25 mouse cellular contexts compared by ENCODE assay signal in genomic region chr8:92472817-92473216, GRCm38 (mm10).
A peak's percentile ranks its signal among the peaks of the same experiment; 100 is the strongest.
DNase-seq lines count a peak whose midpoint lies in the region; ATAC-seq lines count a peak whose summit lies in the region.
"Had no signal": no experiment of that assay in that cellular context is flagged by ENCODE, and none has a peak within 500 bp of the region (broad histone marks: within the 10 kb centered on the region; RNA-seq: fewer than 3 reads in every experiment).

No protein-coding gene starts in this region.

- H3K36me3 ChIP-seq in kidney, embryonic 15.5 days = no peaks in the 10 kb centered on the region
- H3K36me3 ChIP-seq: G1E; limb, embryonic 10.5 days; limb, embryonic 15.5 days; liver, embryonic 15.5 days had no signal

- no peak; the same call in 1 of the 2 replicates for ATAC-seq in kidney, embryonic 15.5 days (replicated peaks; ENCODE audit: low FRiP score)
- ATAC-seq in CD4-positive, CD25-positive, alpha-beta regulatory T cell, adult 4 months = no peak
- ATAC-seq: midbrain, embryonic 16.5 days had no signal

- H3K4me1 ChIP-seq in kidney, embryonic 15.5 days = peaks cover 5% of the 10 kb centered on the region; the same call in 1 of the 2 replicates
- H3K4me1 ChIP-seq: liver, embryonic 15.5 days had no signal

- no peak overlapping the region for H3K4me2 ChIP-seq in kidney, embryonic 15.5 days
- H3K4me2 ChIP-seq: forebrain, embryonic 13.5 days; heart, embryonic 11.5 days; hindbrain, embryonic 14.5 days; limb, embryonic 15.5 days; liver, embryonic 15.5 days; lung, embryonic 14.5 days had no signal

- H3K9ac ChIP-seq in kidney, embryonic 15.5 days = no peak overlapping the region
- H3K9ac ChIP-seq: forebrain, embryonic 13.5 days; hindbrain, embryonic 14.5 days; limb, embryonic 15.5 days; liver, embryonic 15.5 days; lung, embryonic 14.5 days had no signal

- no peaks in the 10 kb centered on the region for H3K9me3 ChIP-seq in kidney, embryonic 15.5 days (replicated peaks)
- H3K9me3 ChIP-seq: forebrain, embryonic 13.5 days; limb, embryonic 10.5 days; limb, embryonic 15.5 days; liver, embryonic 15.5 days had no signal

- H3K4me3 ChIP-seq in kidney, embryonic 15.5 days (replicated peaks) = no peak overlapping the region
- H3K4me3 ChIP-seq: forebrain, embryonic 13.5 days; limb, embryonic 10.5 days; limb, embryonic 15.5 days; liver, embryonic 15.5 days had no signal

- WGBS in kidney, embryonic 15.5 days = 57% methylated on average over 3 of the region's 3 CpGs

- H3K27ac ChIP-seq in kidney, embryonic 15.5 days = no peak overlapping the region
- H3K27ac ChIP-seq: forebrain, embryonic 13.5 days; hindbrain, embryonic 14.5 days; limb, embryonic 10.5 days; limb, embryonic 15.5 days; liver, embryonic 15.5 days had no signal

- H3K27me3 ChIP-seq in kidney, embryonic 15.5 days = peaks cover 5% of the 10 kb centered on the region
- H3K27me3 ChIP-seq: liver, embryonic 15.5 days had no signal

- peak; percentile 50 for DNase-seq in kidney, adult 11 months
- peak; percentile 34 to 51 for DNase-seq in kidney, adult 8-10 months
- peak; percentile 32 for DNase-seq in kidney, postnatal 14 days
- DNase-seq in urinary bladder, postnatal 14 days (ENCODE audit: low spot score) = no peak
- DNase-seq in right cerebral cortex, postnatal 10 days (ENCODE audit: low spot score in 2 of 2) = no peak
- DNase-seq: adrenal gland, adult 8-10 months; cerebellum, adult 8-10 months; cerebellum, postnatal 36 days; gastrocnemius, postnatal 25 days; heart, adult 18-20 months; heart, postnatal 4 days; layer of hippocampus, adult 9-11 months; lung, embryonic 14.5 days; lung, postnatal 14 days; thymus, postnatal 4 days had no signal

Comparison
In these comparisons a context has a peak if more than half of its experiments do, and no peak if none do; other contexts are left out.
1. DNase-seq: peak in kidney, adult 11 months (single experiment), kidney, adult 8-10 months (2 of 2) and kidney, postnatal 14 days (single experiment); none in urinary bladder, postnatal 14 days (single experiment) and right cerebral cortex, postnatal 10 days (0 of 2).